In the genomic region with DNA sequence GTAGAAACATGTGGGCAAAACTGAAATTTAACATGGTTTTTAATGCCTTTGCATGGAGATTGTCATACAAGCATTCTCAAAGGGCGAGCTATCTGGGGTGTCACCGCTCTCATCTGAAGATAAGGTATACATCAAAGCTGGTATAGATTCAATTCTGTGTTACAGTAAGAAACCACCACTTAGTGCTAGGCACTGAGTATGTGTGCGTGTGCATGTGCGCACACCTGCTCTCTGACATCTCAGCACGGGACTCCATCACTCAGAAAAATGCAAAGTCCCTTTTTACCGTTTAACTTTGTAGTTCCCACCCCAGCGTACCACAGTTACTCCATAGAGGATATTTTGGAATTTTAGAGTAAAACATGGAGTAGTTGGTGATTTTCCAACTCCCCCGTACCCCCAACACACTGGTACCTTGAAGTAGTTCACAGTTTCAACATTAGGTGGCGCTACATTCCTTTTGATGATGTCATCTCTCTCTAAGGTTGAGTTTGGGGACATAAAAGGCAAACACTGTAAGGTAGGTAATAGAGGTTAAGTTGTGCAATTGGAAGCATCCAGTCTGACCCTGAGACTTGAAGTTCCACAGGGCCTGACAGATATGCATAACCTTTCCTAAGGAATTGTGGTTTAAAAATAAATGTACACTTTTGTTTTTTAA, we compare ENCODE assay signal across 8 mouse cellular contexts.
A peak's percentile ranks its signal among the peaks of the same experiment; 100 is the strongest.
DNase-seq lines count a peak whose midpoint lies in the region; ATAC-seq lines count a peak whose summit lies in the region.

No protein-coding gene starts in this region.

- peak; percentile 64 for DNase-seq in gastrocnemius, adult 18-20 months (ENCODE audit: low spot score)
- no peak for DNase-seq in gastrocnemius, adult 8-10 months (ENCODE audit: low spot score in 2 of 2)
- peak; percentile 9 for DNase-seq in right cerebral cortex, postnatal 4 days
- no peak for DNase-seq in right cerebral cortex, postnatal 25 days
- peak; percentile 77 for DNase-seq in embryo, embryonic 10 days (ENCODE audit: low spot score)
- peak; percentile 54 for DNase-seq in kidney, adult 9 months
- no peak for DNase-seq in urinary bladder, postnatal 10 days (ENCODE audit: low spot score)

- peak; percentile 54 for ATAC-seq in megakaryocyte, adult 5-6 weeks (ENCODE audit: poor library complexity, severe bottlenecking)

Comparison
In these comparisons a context has a peak if more than half of its experiments do, and no peak if none do; other contexts are left out.
1. DNase-seq: peak in gastrocnemius, adult 18-20 months (single experiment), right cerebral cortex, postnatal 4 days (single experiment), embryo, embryonic 10 days (single experiment) and kidney, adult 9 months (single experiment); none in gastrocnemius, adult 8-10 months (0 of 2), right cerebral cortex, postnatal 25 days (single experiment) and urinary bladder, postnatal 10 days (single experiment).